Mouse (Mus musculus): Measurements from ENCODE around the gene Psmd2.

GRCm38 (mm10) chr16:20672965-20673705, 21.7 kb downstream of the Psmd2 start:
- TF ChIP-seq POLR2A (IDR thresholded peaks at IDR 0.05; ENCODE audit: borderline replicate concordance, control insufficient read depth, low read depth, low read length) (no peak), CTCF (IDR thresholded peaks at IDR 0.05; ENCODE audit: control insufficient read depth, insufficient read depth, low read length) (no peak)
